Mouse (Mus musculus) layer of hippocampus, adult 2 months (tissue): ENCODE data around the gene Cdrt4. TPM values are rescaled to one million over a fixed set of nuclear protein-coding genes. Genes with fewer than 3 reads are reported as not detected.
A peak's percentile ranks its signal among the peaks of the same experiment; 100 is the strongest.

Experiments used
- DNase-seq, 2 experiments: peaks; one replicate each; pipeline ENCODE4 v3.0.0; 2022; ENCODE audit warnings: low spot score in 2 of 2
- H3K27ac ChIP-seq: fragments of 200-600 bp; 2 replicates; pipeline ENCODE4 v1.8.1; 2022
- H3K4me3 ChIP-seq: fragments of 200-600 bp; 2 replicates; pipeline ENCODE4 v1.8.1; 2022; ENCODE audit warnings: mild to moderate bottlenecking
- CTCF ChIP-seq: fragments of 200-600 bp; conservative IDR thresholded peaks from 2 replicates; pipeline ENCODE4 v1.8.1; 2022; ENCODE audit warnings: antibody characterized with exemption, mild to moderate bottlenecking, moderate library complexity
- long read RNA-seq, 2 experiments: library from polyadenylated mRNA; stranded (forward); transcript quantifications; one replicate each; pipeline ENCODE4 v2.0.0; 2021; ENCODE audit warnings: borderline mapping rate in 2 of 2
- total RNA-seq, 2 experiments: library from RNA; stranded (reverse); gene quantifications; 2 replicates each; pipeline ENCODE4 v1.2.3; 2021

The Cdrt4 gene
- total RNA-seq = not detected
- long read RNA-seq, experiment 1 = 0 reads
- long read RNA-seq, experiment 2 = 0 reads

DNA sequence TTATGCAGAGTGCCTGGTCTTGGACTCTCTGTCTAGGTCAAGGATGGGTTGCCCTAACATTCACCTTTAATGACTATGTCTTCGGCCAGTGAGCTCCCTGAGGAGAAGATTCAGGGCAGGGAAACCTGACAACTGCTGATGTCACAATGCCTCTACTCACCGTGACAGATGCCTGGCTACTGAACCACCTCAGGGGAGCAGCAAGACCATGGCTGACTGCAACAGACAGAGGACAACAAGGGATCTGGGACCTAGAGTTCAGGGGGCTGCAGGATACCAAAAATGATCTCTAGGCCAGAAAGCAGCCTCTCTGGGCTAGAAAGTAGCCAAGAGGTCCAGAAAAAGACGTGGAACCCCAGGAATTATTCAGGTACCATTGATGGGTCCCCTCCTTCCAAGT, at the start of gene Cdrt4:
Cdrt4 (plus strand) TSS at position 182 of the 400 bp plus-strand sequence.
- no peak for DNase-seq
- TF ChIP-seq CTCF = no peak
- Histone ChIP-seq H3K4me3 (no peak within 1 kb of the TSS), H3K27ac (no peak within 1 kb of the TSS)

DNA sequence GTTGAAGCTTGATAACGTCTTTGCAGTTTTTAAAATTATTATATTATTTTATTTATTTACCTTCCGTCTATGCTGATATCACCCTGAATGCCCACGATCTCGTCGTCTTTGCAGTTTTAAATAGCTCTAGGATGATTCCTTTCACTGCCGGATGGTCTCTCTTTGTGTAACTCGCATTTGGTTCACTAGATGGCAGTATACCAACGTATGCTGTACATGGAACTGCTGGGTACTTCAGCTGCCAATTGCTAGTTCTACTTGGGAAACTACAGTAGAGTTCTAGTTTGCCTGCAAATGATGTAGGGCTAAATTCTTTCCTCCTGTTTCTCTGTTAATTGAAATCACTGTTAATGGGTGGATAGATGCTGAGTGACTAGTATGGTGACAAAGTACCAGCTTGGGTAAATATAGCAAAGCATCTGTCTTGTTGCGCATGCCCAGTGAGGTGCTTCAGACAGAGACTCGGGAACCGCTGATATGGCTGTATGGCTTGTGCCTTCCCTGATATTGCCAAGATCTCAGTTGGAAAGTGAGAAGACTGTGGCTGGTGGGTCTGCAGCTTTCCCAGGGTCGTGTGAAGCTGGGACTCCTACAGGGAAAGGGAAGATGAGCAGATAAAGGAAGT, 49.2 kb upstream of the Cdrt4 start:
- Histone ChIP-seq H3K27ac (no peak overlapping the region), H3K4me3 (no peak overlapping the region)
- DNase-seq = peak; percentile 84 to 86
- peak; percentile 91 for TF ChIP-seq CTCF

DNA sequence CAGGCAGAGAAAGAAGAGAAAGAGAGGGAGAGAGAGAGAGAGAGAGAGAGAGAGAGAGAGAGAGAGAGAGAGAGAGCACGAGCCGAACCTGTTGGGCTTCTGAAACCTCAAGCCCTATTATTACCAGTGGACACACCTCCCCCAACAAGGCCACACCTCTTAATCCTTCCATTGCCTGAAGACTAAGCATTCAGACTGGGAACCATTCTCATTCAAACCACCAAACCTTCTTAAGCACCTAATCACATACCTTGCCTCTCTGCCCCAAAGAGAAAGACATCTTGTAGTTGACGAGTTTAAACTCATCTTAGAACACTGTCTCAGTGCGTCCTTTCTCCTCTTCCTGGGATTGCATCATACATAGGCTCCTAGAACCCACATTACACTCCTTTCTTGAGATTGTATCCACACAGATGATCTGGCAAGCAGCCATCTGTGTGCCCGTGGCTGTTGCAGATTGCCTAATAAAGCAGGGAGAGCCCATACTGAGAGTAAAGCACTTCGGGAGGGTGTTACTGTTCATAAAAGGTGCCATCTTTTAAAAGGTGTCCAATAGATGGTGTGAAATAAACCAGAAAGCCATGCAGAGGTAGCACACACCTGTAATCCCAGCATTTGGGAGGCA, 47.0 kb upstream of the Cdrt4 start:
- peak in 1 of 2 experiments; percentile 6 for DNase-seq
- no peak overlapping the region for H3K4me3 ChIP-seq
- no peak overlapping the region for H3K27ac ChIP-seq
- no peak for TF ChIP-seq CTCF

DNA sequence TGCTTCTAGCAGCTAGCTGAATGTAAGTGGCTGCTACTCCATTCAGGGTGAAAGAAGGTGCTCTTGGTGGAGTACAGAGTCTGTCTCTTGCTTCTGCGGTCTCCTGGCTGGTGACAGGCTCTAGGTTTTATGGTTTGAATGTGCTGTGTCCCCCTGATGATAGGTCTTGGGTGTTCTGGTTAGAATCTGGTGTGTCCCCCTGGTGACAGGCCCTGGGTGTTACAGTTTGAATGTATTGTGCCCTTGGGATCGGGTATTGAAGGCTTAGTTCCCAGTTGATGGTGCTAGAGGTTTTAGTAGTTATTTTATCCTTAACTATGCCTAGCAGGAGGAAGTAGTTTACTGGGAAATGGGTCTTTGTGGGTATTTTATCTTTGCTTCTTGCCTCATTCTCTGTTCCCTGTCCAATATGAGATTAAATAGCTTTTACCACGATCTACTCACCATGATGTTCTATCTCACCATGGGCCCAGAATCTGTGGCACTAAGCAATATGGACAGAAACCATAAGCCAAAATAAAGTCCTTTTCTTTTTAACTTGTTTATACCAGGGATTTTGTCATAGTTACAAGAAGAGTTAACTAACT, 41.2 kb upstream of the Cdrt4 start:
- no peak overlapping the region for H3K27ac ChIP-seq
- TF ChIP-seq CTCF = peak; percentile 56
- no peak overlapping the region for H3K4me3 ChIP-seq
- no peak for DNase-seq

DNA sequence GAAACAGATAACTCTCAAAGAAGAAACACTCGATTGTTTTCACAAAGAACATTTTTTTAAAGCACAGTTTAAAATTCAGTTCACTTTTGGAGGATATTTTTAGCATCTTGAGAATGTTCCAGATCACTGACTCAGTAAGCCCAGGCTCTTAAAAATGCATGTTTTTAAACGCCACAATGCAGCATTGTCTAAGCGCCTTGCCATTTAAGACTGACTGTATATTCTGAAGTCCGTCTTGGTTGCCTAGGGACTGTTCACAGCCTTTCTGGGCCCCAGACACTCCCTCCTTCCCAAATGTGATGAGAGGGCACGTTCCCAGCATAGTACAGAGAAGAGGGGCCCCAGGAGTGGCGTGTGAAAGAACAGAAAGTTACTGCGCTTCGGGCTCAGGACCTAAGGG, 39.6 kb upstream of the Cdrt4 start:
- Histone ChIP-seq H3K4me3 (no peak overlapping the region), H3K27ac (peak overlapping the region; percentile 69)
- peak in 1 of 2 experiments; percentile 13 for DNase-seq
- TF ChIP-seq CTCF = no peak

DNA sequence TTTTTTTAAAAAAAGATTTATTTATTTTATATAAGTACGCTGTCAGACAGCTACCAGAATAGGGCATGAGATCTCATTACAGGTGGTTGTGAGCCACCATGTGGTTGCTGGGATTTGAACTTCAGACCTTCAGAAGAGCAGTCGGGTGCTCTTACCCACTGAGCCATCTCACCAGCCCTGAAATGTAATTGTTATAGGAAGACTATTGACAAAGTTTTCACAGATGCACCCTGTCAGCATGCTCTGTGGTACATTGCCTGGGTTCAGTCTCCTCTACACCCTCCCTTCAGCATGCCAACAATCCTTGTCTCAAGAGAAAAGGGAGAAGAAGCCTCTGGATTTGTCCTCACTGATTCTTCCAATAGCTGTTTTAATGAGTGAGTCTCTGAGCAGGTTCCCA, 37.9 kb upstream of the Cdrt4 start:
- Histone ChIP-seq H3K4me3 (no peak overlapping the region), H3K27ac (no peak overlapping the region)
- TF ChIP-seq CTCF = no peak
- no peak for DNase-seq

DNA sequence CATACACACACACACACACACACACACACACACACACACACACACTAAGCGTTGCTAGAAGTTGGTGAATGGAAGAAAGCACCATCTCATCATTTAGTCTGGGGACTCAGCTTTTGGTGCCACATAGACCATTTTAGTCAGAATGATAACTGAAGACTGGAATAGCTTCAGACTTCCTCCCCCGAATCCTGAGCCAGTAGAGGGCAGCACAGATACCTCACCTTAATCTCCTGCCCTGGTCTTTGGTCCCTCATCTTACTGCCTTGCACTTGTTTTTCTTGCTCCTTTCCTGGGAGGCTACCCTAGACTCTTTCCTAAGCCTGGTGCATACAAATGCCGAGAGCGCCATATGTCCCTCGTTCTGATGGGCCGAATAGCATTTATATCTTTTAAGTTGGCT, 36.5 kb upstream of the Cdrt4 start:
- TF ChIP-seq CTCF = peak; percentile 72
- Histone ChIP-seq H3K27ac (no peak overlapping the region), H3K4me3 (no peak overlapping the region)
- peak in 1 of 2 experiments; percentile 20 for DNase-seq

DNA sequence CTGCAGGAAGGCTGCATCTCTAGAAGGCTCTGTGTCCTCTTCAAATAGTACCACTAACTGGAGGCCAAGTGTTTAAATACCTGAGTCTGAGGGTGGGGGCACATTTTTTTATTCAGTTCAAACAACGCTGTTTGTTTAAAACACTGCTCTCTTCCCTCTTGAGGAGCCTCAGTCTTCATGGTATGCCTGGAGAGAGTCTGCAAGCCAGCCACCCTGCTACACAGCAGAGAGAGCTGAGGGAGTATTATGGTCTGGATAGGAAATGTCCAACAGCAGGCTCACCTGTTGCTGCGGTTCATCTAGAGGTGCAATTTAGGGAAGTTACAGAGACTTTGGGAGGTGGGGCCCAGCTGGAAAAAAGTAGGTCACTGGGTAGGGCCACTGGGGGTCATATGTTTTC, 35.5 kb upstream of the Cdrt4 start:
- Histone ChIP-seq H3K4me3 (no peak overlapping the region), H3K27ac (no peak overlapping the region)
- TF ChIP-seq CTCF = no peak
- DNase-seq = no peak

DNA sequence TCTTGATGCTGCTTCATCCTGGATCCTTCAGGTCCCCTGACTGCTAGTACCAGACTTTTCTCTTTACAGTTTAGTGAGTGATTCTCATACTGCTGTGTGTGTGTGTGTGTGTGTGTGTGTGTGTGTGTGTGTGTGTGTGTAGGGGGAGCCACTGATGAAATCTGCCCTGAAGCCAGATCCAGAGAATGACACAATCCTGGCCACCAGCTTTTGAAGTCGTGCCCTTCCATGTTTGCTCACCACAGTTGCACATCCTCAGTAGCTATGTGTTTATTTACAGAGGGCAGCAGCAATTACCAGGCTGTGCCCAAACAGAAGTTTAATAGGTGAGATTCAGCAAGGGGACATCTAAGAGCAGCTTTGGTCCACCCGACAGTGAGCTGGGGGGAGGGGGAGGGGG, 34.2 kb upstream of the Cdrt4 start:
- Histone ChIP-seq H3K4me3 (no peak overlapping the region), H3K27ac (no peak overlapping the region)
- no peak for DNase-seq
- TF ChIP-seq CTCF = no peak

DNA sequence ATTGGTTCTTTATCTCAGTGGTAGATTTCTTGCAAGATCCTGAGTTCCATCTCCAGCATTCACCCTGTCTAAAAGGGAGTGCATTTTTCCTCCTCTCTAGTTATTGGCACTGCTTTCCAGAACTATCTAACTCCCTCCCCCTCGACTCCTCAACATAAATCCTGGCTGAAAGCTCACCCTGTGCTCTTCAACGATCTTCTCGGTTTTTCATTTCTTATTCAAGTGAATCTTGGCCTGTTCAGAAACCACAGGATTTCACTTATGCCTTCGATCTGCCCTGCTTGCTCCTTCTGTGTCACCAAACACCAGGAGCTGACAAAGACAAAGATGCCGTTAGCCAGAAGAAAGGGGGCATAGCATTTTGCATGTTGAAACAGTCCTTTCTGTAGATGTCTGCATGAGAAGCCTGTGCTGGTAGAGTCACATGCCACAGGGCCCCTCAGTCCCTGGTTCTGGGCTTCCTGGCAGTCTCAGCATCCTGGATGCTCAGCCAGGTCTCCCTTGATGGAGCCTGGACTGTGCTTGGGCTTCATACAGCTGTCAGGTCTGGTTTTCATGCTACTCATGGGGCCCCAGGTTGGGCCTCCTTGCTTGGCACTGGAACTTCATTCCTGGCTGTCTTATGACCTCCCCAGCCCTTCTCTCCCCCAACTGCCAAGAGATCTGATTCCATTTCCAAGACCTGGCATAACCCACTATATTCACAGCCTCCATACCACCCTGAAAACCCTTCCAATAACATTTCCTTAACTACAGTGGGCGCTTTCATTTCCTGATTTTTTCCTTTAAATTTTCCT, 30.8 kb upstream of the Cdrt4 start:
- no peak overlapping the region for H3K27ac ChIP-seq

DNA sequence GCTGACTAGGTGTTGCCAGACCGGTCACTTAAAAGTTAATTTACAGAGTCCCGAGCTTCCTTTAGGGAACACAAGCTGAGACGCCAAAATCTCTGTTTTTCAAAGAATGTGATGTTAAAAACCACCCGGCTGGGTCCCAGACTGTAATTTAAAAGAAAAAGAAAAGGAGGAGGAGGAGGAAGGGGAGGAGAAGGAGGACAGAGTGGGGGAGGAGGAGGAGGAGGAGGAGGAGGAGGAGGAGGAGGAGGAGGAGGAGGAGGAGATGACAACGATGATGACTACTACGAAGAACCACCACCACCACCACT, 30.3 kb upstream of the Cdrt4 start:
- TF ChIP-seq CTCF = no peak
- no peak for DNase-seq
- Histone ChIP-seq H3K4me3 (peak overlapping the region; percentile 46; the same call in 1 of the 2 replicates), H3K27ac (no peak overlapping the region; the same call in 1 of the 2 replicates)

More for the DNA sequence above, 30.8 kb upstream of the Cdrt4 start:
- no peak for TF ChIP-seq CTCF
- no peak for DNase-seq
- no peak overlapping the region for H3K4me3 ChIP-seq

DNA sequence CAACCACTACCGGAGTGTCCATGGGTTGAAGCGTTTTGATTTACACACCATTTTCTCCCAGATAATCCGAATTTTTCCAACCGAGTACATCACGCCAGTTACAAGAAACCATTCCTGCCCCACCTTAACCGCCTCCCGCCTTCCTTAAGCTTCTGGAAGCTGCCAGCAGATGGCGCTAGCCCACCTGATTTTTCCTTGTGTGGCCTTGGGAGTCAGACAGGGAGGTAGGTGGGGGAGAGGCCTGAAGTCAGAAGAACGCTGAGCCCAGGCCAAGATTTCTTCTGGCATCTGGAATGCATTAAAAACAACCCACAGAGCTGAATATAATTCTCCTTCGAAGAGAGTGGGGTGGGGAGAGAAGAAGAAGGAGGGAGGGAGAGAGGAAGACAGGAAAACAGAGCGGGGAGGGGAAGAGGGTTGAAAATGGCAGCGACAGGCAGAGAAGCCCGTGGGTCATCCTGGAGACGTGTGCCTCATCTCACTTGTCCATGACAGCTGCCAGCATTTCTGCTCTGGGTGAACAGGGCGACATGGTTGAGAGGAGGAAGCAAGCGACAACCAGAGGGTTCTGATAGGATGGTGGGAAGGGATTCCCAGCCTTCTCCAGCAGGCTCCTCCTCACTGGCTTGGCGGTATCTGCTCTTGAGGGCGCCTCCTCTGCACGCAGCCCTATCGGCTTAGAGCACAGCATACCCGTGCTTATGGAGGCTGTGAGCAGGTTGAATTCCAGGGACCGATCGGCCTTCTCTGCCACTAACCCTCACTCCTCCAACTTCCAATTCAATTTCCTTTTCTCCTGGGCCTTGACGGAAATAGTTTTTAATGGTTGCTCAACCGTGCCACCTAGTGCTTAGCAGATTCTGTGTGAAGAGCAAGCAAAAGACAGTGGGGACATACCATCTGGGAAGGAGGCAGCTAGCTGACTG, 29.7 kb upstream of the Cdrt4 start:
- peak overlapping the region; percentile 87 for H3K27ac ChIP-seq
- peak; percentile 86 for TF ChIP-seq CTCF
- DNase-seq = peak; percentile 91 to 95
- H3K4me3 ChIP-seq = peak overlapping the region; percentile 46
